Mouse (Mus musculus) megakaryocyte, embryonic 14.5 days (primary cell): ENCODE results near the gene Ptprh.

ENCODE experiments used
- FLI1 ChIP-seq: IDR thresholded peaks from 2 replicates; pipeline ENCODE4 v1.6.1; 2012; ENCODE audit warnings: low read length, inconsistent platforms, mixed read lengths
- GATA1 ChIP-seq: IDR thresholded peaks from 3 replicates; pipeline ENCODE4 v1.6.1; 2012; ENCODE audit warnings: mixed read lengths, low read length, inconsistent platforms, borderline replicate concordance

DNA sequence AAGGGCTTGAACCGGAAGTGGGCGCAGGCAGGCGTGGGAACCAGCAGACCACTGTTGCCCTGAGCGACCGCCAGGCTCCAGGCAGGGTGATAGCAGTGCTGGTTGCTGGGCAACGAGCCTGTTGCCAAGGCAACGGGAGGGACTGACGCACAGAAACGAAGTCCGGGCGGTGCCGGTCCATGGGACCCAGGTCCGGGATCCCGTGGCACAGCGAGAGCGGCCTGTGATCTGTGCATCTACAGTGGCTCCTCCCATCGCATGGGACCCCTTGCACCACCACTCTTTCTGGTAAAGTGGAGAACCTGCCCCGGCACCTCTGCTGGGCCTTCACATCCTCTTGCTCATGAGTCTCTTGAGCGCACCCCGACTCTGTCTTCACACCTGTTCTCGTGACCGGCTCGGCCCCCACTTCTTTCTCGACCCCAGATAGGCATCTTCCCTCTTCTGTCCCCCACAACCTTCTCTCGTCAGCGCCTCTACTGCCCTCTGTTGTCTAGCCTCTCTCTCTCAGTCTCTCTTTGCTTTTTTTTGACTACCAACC lies 57.2 kb downstream of the Ptprh start:
- TF ChIP-seq GATA1 (no peak), FLI1 (no peak)
